Mouse (Mus musculus): Measurements from ENCODE around the gene Cdc34. TPM values are rescaled to one million over a fixed set of nuclear protein-coding genes. Genes with fewer than 3 reads are reported as not detected.
A peak's percentile ranks its signal among the peaks of the same experiment; 100 is the strongest.
"Not testable (repeated sequence)": the region's sequence is repeated elsewhere in the genome, so short reads cannot be mapped to it uniquely, and the experiment has no call there.

Cdc34 gene
- total RNA-seq, 2 experiments from 2014 or later: 75.0 to 79.9 TPM

DNA sequence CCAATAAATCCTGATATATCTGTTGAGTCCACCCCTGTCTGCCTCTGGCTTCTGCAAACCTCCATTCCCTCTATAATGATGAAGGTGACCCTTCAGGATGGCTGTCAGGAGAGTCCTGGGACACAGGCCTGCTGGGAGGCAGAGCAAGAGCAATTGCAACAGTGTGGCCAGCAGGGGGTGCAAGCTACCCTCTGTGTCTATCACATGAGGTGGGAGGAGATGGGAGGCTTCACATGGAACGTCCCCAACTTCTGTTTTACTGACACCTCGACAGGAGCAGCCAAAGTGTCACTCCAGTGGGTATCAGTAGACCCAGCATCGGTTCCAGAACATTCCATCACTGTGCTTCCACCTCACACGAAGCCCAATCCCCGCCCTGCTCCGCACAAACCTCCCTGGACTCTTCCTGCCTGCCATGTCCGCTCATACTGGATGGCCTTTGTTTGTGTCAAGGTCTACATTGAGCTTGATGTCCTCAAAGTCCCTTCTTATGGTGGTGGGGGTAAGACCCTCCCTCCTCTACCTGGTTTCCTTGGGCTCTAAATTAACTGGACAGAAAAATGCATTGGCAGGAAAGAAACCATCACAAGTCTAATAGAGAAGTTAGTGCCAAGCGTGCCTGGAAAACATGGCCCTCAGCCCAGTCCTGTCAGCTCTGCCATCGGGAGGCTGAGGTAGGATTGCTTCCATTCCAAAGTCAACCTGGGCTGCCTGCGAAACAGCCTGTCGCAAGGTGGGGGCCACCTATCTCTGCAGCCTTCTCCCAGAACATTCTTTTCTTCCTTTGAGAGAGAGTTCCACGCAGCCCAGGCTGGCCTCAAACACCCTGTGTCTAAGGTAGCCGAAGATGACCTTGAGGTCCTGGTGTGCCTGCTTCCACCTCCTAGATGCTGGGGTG lies 13.5 kb downstream of the Cdc34 start:
- DNase-seq: peak; percentile 82 to 91

DNA sequence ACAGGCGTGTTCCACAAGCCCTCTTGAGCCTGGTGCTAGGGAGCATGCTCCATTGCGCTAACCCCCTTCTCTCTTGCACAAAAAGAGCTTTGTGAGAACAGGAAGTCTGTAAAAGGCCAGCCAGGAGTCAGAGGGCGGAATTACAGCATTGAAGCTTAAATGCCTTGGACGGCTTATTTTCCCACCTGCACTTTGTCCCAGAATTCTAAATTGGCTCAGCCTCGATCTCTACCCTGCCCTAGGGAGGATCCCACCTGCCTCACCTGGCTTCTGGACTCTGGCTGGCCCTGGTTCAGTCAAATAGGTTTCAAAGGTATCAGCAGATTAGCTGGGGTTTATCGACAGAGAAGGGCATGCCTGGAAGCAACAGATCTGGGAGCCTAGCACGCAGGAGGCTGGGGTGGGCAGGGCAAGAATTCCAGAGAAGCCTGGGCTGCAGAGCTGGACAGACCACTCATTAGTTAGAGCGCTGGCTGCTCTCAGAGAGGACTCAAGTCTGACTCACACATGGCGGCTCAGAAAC lies 14.2 kb downstream of the Cdc34 start:
- DNase-seq: no peak

DNA sequence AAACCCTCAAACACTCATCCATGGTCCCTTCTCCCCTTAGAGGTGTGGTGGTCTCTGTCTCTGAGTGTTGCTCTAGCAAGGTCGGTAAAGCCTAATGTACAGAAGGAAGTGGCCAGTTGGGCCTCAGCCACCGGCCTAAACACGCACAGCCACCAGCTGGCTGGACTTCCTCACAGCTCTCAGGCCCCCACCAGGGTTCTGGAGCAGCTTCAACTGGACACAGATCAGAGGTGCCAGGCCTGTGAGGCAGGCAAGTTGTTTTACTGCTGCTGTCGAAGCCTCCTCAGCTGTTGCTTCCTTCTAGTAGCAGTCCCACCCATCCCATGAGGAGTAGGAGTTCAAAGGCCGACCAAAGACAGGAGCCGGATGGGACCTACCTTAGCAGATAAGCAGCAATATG lies 15.9 kb downstream of the Cdc34 start:
- no peak for DNase-seq

DNA sequence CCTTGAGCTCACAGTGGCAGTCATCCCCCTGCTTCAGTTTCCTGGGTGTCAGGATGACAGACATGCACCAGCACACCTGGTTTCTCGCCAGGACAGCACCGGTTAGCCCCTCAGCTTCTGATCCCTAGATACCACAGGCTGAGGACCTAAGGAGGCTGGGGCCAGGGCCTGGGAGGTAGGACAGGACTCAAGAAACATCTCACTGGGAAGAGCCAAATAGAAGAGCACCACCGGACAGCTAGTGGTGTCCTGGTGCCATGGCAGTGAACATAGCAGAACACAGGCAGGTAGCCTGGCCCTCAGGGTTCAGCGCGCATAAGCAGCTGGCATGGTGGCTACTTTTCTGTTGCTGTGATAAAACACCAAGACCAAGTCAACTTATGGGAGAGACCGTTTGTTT lies 16.5 kb downstream of the Cdc34 start:
- no peak for DNase-seq

DNA sequence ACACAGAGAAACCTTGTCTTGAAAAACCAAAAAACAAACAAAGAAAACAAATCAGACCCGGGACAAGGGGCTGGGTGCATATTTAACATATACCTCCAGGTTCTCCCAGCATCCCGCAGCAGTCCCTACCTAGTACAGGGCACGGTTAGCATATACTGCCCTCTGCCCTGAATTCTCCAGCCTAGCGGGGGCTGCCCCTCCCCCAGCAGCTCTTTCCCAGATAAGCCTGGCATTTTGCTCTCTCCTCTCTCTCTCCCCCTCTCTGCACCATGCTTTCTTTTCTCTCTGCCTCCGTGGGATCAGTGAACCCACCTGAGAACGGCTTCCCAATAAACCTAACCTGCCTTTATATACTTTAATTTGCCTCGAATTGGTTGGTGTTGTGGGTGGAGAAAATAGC lies 18.7 kb downstream of the Cdc34 start:
- no peak for DNase-seq

DNA sequence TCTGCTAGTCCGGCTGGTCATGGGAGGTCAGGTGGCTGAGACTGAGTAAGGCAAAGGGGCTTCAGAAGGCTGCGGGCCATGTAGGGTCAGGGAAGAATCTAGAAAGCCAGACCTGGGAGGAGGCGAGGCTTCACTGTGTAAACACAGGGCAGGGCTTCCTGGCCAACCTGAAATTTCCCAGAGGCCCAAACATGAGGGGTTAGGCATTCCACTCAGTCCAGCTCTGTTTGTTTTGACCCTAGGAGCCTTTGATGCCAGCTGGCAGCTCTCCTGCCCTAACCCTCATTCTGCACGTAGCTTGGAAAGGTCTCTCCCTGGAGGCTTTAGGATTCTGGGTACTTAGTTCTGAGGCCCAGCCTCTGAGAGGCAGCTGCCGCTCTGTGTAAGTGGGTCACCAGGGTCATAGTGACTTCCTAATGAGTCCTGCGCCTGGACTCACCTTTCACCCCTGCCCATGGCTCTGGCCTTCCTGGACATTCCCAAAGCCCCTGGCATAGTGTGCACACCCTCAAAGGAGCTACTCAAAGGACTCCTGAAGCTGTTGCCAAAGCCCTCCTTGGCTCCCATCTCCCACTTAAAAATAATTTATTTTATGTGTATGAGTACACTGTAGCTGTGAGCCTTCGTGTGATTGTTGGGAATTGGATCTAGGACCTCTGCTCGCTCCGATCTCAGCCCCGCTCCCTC lies 19.6 kb downstream of the Cdc34 start:
- peak in 1 of 2 experiments; percentile 48 for DNase-seq

DNA sequence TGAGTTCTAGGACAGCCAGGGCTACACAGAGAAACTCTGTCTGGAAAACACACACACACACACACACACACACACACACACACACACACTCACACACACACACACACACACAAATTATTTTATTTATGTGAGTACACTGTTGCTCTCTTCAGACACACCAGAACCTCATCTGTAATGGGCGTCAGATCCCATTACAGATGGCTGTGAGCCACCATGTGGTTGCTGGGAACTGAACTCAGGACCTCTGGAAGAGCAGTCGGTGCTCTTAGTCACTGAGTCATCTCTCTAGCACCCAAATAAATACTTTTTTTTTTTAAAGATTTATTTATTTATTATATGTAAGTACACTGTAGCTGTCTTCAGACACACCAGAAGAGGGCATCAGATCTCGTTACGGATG lies 21.0 kb downstream of the Cdc34 start:
- DNase-seq: not testable (repeated sequence)

DNA sequence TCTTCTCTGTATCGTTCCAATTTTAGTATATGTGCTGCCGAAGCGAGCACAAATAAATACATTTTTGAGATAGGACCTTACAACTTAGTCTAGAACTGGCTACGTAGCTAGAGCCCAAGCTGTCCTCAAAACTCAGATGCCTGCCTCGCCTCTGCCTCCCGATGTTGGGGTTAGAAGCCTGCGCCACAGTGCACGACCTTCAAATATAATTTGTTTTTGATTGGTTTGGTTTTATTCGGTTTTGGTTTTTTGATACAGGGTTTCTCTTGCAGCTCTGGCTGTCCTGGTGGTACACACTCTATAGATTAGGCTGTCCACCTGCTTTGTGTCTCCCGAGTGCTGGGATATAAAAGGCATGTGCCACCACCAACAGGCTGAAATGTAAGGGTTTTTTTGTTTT lies 21.5 kb downstream of the Cdc34 start:
- no peak for DNase-seq

DNA sequence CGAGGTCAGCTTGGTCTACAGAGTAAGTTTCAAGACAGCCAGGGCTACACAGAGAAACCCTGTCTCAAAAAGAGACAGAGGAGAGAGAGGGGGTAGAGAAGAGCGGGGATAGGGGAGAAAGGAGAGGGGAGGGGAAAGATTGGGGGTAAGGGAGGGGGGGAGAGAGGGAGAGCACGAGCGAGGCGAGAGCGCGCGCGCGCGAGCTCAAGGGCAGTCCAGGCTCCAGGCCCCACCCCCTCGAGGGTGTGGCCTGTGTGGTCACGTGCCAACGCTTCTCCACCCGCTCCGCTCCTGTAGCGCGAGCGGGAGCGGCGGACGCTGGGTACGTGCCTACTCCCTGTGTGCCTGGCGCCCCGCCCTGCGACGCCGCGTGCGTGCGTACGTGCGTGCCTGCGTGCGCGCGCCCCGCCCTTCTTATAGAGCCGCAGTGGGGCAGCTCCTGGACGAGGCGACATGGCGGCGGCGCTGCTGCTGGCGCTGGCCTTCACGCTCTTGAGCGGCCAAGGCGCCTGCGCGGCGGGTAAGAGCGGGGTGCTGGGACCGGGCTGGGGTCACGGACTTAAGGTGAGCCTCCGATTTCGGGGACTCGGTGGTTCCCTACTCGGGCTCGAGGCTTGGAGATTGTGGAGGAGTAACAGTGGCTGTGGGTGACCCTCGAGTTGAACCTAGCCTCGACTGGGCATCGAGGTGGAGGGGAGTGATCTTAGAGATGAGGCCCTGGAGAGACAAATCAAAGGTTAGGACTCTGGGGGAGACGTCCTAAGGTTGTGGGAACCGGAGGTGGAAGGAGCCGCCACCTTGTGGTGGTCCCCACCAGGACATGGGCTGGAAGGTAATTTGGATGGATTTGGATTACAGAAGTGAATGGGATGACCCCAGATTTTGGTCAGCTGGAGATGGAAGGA lies 22.3 kb downstream of the Cdc34 start, which contains the start of gene Bsg:
TSS of gene Bsg (plus strand) at position 427 of the 905 bp plus-strand sequence.
- peak; percentile 99 for DNase-seq

DNA sequence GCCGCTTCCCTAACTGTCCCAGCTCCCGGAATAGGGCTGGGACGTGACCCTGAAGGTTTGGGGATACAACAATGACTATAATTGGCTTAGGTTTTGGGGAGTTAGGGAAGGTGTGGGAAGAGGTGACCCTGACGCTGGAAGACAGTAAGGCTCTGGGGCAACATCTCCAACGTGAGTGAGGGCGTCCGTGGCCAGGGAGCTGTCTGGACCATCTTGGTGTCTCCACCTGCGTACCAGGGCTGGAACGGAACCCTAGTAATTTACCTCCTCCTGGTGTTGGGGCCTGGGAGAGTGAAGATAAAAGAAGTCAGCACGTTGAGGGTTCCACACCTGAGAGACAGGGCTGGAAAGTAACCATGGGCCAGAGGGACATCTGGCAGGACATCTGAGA lies 23.0 kb downstream of the Cdc34 start:
- DNase-seq: no peak

DNA sequence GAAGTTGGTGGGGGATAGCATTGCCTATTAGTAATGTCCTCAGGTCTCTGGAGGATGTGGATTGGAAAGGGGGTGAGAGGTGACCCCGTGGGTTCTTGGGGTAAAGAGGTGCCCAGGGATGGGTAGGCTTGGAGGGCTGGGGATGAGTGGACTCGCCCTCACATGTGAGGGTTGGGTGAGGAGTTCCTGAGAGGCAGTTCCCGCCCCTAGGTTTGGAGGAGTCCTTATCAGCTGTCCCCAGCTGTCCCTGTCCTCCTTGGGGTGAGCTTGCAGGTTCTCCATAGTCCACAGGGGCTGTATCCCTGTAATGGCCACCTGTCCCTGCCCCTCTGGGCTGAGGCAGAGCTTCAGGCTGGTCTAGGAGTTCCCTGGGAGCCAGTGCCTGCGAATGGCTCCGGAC lies 24.0 kb downstream of the Cdc34 start:
- DNase-seq: no peak

DNA sequence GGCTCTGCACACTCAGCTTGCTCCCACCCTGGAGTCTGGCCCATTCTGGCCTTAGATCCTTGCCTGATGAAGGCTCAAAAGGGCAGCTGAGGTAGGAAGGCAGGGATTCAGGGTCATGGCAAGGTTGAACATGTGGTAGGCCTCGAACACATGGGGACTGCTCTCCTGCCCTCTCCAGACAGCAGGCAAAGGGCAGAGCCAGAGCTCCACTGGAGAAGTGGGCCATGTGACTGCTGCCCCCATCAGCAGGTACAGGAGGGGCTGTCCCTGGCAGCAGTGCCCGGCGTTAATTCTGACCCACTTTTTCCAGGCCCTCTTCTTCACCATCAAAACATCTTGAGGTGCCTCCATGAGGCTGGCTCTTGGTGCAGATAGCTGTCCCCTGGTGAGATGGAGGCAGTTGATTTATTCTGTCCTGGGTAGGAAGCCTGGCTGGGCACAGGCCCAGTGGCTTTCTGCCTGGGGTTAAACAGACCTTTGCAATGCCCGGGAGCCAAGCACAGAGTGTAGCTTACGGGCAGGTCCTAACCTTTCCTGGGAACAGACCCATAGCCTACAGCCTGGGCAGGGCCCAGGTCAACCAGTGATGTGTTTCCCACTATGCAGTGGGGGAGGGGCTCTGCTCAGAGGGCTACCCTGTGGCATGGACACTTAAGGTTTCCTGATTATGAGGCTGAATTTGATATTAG lies 24.6 kb downstream of the Cdc34 start:
- no peak for DNase-seq

DNA sequence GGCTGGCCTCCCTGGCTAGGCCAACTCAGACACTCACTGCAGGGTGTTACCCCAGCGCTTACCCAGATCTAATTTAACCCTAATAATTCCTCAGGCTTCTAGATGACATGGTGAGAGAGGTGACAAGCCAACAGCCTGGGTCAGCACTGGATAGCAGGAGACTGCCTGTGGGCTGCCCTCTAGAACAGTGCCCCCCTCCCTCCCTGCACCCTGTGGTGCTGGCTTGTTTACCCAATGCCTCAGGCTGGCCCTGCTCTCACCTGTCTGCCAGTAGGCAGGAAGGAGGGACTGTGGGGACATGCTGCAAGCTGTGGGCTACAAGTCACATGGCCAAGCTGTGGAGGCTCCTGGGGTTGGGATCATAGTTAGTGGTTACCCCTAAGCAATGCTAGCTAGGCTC lies 25.2 kb downstream of the Cdc34 start:
- DNase-seq: no peak

DNA sequence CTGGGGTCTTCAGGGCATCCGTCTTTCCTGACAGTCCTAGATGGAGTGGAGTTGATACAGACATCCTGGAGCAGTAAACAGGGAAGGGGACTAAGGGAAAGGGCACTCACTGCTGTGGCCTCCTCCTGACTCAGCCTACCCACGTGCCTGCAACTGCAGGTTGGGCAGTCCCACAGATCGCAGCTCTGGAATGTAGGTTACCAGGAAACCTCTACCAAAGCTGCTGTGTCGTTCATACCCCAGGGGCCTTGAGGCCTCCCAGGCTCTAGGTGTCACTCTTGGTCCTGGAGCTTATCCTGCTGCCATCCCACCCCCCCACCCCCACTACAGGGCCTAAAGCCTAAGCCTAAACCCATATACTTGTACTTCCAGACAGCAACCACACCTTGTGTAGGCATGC lies 25.8 kb downstream of the Cdc34 start:
- DNase-seq: no peak

DNA sequence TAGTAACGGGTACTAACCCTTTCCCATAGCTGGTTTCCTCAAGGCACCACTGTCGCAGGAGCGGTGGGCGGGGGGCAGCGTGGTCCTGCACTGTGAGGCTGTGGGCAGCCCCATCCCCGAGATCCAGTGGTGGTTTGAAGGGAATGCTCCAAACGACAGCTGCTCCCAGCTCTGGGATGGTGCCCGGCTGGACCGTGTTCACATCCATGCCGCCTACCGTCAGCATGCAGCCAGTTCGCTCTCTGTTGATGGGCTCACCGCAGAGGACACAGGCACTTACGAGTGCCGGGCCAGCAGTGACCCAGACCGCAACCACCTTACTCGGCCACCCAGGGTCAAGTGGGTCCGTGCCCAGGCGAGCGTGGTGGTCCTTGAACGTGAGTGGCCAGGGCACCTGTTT lies 26.7 kb downstream of the Cdc34 start:
- DNase-seq: no peak

DNA sequence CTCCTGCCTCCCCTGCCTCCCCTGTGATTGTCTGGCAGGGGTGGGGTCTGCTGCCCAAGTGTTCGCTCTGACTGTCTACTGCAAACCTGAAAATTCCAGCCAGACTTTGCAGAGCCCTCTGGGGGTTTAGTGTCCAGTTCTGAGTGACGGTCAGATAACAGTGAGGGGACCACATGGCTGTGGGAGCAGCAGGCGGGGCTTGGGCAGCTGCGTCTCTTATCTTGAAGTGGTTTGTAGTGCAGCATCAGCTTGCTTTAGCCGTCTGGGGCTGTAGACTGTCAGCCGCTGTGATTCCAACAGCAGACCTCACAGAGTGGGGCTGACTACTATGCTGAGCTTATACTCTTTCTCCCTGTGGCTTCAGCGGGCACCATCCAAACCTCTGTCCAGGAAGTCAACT lies 27.3 kb downstream of the Cdc34 start:
- no peak for DNase-seq

DNA sequence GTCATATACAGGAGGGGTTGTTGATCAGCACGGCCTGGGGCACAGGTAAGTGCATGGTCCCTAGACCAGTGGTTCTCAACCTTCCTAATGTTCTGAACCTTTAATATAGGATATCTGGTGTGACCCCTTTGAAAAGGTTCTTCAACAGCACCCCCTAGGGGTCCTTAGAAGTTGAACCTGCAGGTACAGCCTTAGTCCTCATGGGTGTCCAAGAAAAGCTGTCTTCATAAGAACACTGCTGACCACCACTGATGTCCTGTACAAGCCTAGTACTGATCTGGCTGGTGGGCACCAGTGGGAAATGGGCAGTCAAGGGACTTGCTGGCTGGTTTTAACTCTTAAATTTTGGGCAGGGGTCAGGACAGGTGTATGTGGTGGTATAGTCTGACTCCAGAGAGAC lies 30.0 kb downstream of the Cdc34 start:
- no peak for DNase-seq

DNA sequence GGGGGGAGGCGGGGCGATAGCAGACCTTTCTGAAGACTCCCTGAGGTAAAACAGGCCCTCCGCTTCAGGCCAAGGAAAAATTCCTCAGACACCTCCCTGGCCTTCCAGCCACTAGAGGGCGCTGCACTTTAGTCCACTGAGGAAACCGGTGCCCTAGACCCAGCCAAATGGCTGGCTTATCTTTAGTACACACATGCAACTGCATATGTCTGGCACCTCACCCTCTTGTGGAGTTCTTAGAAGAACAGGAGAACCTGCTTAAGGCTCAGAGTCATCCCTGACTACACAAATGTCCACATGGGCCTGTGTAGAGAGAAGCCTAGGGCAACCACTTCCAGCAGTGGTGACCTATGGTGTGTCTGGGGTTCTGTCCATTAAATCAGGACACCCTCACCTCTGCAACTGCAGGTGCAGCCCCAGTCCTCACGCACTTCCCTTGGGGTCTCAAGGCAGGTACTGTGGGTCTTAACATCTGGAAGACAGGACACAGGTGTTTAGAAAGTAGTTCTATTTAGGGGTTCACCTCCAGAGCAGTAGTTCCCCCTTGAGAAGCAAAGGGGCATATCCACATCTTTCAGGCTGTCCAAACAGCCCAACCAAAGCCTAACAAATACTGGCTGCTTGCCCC lies 30.6 kb downstream of the Cdc34 start:
- peak; percentile 86 to 89 for DNase-seq

DNA sequence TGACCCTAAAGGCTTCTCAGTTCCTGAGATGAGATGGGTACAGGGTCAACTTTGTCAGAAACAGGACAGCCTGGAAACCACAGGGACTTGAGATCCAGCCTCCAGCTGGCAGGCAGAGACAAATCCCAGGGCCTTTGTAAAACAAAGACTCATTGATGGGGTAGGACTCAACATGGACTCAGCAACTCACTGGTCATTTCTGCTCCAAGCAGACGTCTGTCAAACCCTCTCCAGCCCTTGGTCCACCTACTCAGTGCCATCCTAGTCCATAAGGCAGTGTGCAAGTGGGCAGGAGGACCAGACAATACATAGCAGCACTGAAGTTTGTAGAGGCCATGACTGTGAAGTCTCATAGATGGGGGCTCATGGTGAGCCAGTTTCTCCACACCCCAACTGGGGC lies 31.2 kb downstream of the Cdc34 start:
- no peak for DNase-seq

DNA sequence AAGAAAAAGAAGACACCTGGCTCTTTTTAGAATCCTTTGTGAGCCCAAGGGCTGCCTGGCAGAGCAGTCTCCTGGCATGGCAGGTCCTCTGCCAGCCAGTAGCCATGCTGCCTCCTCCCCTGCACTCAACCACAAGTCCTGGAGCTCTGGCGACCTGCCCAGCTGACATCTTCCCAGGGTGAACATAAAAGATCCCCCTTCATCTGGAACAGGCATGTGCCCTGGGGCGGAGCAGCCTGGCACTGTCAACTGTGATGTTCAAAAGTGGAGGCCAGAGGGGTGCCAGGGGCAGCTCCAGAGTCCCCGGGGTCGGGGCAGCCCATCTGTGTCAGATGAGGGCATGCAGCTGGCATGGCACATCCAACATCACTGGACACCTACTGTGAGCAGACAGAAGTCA lies 33.0 kb downstream of the Cdc34 start:
- no peak for DNase-seq

Data from adrenal gland, postnatal 36 days (tissue).